Comparison of ENCODE assay signal across 11 mouse cellular contexts in genomic region chr12:29257011-29257734, GRCm38 (mm10).
DNase-seq lines count a peak whose midpoint lies in the region; ATAC-seq lines count a peak whose summit lies in the region.
"Had no signal": no experiment of that assay in that cellular context is flagged by ENCODE, and none has a peak within 500 bp of the region (broad histone marks: within the 10 kb centered on the region; RNA-seq: fewer than 3 reads in every experiment).

No protein-coding gene starts in this region.

- H3K9ac ChIP-seq in hindbrain, embryonic 11.5 days (ENCODE audit: low read depth, low read length), result 0 out of 2 replicates have a peak overlapping the region, but pooled peaks have one; percentile 34

- H3K27me3 ChIP-seq in heart, embryonic 10.5 days (ENCODE audit: insufficient read depth, poor library complexity, severe bottlenecking), result peaks cover 21% of the 10 kb centered on the region; the same call in 1 of the 2 replicates
- no peaks in the 10 kb centered on the region for H3K27me3 ChIP-seq in hindbrain, embryonic 11.5 days (ENCODE audit: control insufficient read depth, insufficient read depth, low read length)
- H3K27me3 ChIP-seq in midbrain, embryonic 10.5 days (ENCODE audit: low read depth, poor library complexity, severe bottlenecking), result no peaks in the 10 kb centered on the region; the same call in 1 of the 2 replicates

- H3K4me2 ChIP-seq in hindbrain, embryonic 11.5 days (replicated peaks; ENCODE audit: low read depth, low read length), result no peak overlapping the region

- H3K4me3 ChIP-seq in heart, embryonic 10.5 days, result no peak overlapping the region
- H3K4me3 ChIP-seq in hindbrain, embryonic 11.5 days (ENCODE audit: low read depth, low read length), result no peak overlapping the region
- no peak overlapping the region for H3K4me3 ChIP-seq in midbrain, embryonic 10.5 days
- H3K4me3 ChIP-seq: gastrocnemius, adult 2 months had no signal

- WGBS in heart, embryonic 10.5 days, result 43% methylated on average over 7 of the region's 7 CpGs
- WGBS in hindbrain, embryonic 11.5 days, result 27% methylated on average over 7 of the region's 7 CpGs
- 29% methylated on average over 7 of the region's 7 CpGs for WGBS in midbrain, embryonic 10.5 days

- peak overlapping the region; percentile 32 for H3K27ac ChIP-seq in heart, embryonic 10.5 days
- peak overlapping the region; percentile 56 for H3K27ac ChIP-seq in hindbrain, embryonic 11.5 days (ENCODE audit: low read depth, low read length)
- peak overlapping the region; percentile 82 for H3K27ac ChIP-seq in midbrain, embryonic 10.5 days (replicated peaks)
- H3K27ac ChIP-seq: gastrocnemius, adult 2 months had no signal

- ATAC-seq in hindbrain, embryonic 11.5 days (ENCODE audit: low FRiP score), result peak; percentile 66
- no peak for ATAC-seq in megakaryocyte-erythroid progenitor cell, adult 5-6 weeks (replicated peaks; ENCODE audit: low FRiP score, low TSS enrichment, poor library complexity, severe bottlenecking)

- H3K36me3 ChIP-seq in heart, embryonic 10.5 days, result no peaks in the 10 kb centered on the region
- no peaks in the 10 kb centered on the region for H3K36me3 ChIP-seq in hindbrain, embryonic 11.5 days (ENCODE audit: control insufficient read depth, insufficient read depth, low read length)
- H3K36me3 ChIP-seq in midbrain, embryonic 10.5 days, result no peaks in the 10 kb centered on the region

- no peak for DNase-seq in heart, embryonic 10.5 days (ENCODE audit: low spot score)
- no peak for DNase-seq in heart, postnatal 36 days
- DNase-seq in hindbrain, embryonic 11.5 days (ENCODE audit: low spot score), result peak; percentile 51
- DNase-seq in midbrain, embryonic 10.5 days (ENCODE audit: low spot score), result peak; percentile 50
- no peak for DNase-seq in layer of hippocampus, postnatal 14 days (ENCODE audit: low spot score in 2 of 2)
- no peak for DNase-seq in kidney, postnatal 14 days
- DNase-seq in adrenal gland, postnatal 10 days, result no peak
- DNase-seq: gastrocnemius, adult 2 months; lung, postnatal 14 days; right cerebral cortex, postnatal 4 days had no signal

- peaks cover 26% of the 10 kb centered on the region for H3K4me1 ChIP-seq in heart, embryonic 10.5 days
- peaks cover 10% of the 10 kb centered on the region for H3K4me1 ChIP-seq in hindbrain, embryonic 11.5 days (replicated peaks; ENCODE audit: control insufficient read depth, insufficient read depth, low read length)
- peaks cover 26% of the 10 kb centered on the region for H3K4me1 ChIP-seq in midbrain, embryonic 10.5 days

- intact Hi-C loops in heart, postnatal 36 days (cut with DNase I), result no loop called here

- no peaks in the 10 kb centered on the region for H3K9me3 ChIP-seq in heart, embryonic 10.5 days
- H3K9me3 ChIP-seq in hindbrain, embryonic 11.5 days (ENCODE audit: control insufficient read depth, low read length), result no peaks in the 10 kb centered on the region
- H3K9me3 ChIP-seq in midbrain, embryonic 10.5 days (replicated peaks), result no peaks in the 10 kb centered on the region

Comparison
In these comparisons a context has a peak if more than half of its experiments do, and no peak if none do; other contexts are left out.
1. DNase-seq: peak in hindbrain, embryonic 11.5 days (single experiment) and midbrain, embryonic 10.5 days (single experiment); none in heart, embryonic 10.5 days (single experiment), heart, postnatal 36 days (0 of 2), layer of hippocampus, postnatal 14 days (0 of 2), kidney, postnatal 14 days (single experiment) and adrenal gland, postnatal 10 days (single experiment).
2. H3K27ac ChIP-seq: peak in every context shown above with its lines; median percentile 82 in midbrain, embryonic 10.5 days; 56 in hindbrain, embryonic 11.5 days; 32 in heart, embryonic 10.5 days.